Mouse (Mus musculus) CD4-positive naive resting alpha-beta T cell, adult 76 days (primary cell): Measurements from ENCODE around the gene Catspere2. TPM values are rescaled to one million over a fixed set of nuclear protein-coding genes. Genes with fewer than 3 reads are reported as not detected.

Source experiments
- total RNA-seq: library from RNA; stranded (reverse); gene quantifications from one replicate; pipeline ENCODE4 v1.2.4, GENCODE M21; 2023

The Catspere2 gene
- 0.67 TPM for total RNA-seq

GRCm38 (mm10) chr1:177983024-177983450 lies at the start of gene Catspere2:
Gene Catspere2, plus strand, starts transcription at chr1:177983423.

GRCm38 (mm10) chr1:178187216-178187791 lies 204.1 kb downstream of the Catspere2 start, which contains the start of gene Desi2:
Gene Desi2, plus strand, starts transcription at chr1:178187417.

Other genes starting within 250 kb of the Catspere2 start
- 88.2 TPM for gene Adss, start 186.9 kb upstream of the Catspere2 start, total RNA-seq
- gene Desi2, start 204.0 kb downstream of the Catspere2 start, total RNA-seq: 20.8 TPM